Mouse (Mus musculus): ENCODE measurements around the gene Prrx1. TPM values are rescaled to one million over a fixed set of nuclear protein-coding genes. Genes with fewer than 3 reads are reported as not detected.

Prrx1 gene
- polyA plus RNA-seq, 1 experiment from 2014 or later = 5.7 TPM

- peak overlapping the region; percentile 51 for H3K4me3 ChIP-seq (ENCODE audit: low read length)
- H3K4me1 ChIP-seq (ENCODE audit: control insufficient read depth, insufficient read depth, low read length) = peaks cover 10% of the 10 kb centered on the region
- H3K9me3 ChIP-seq (ENCODE audit: control insufficient read depth, low read length) = no peaks in the 10 kb centered on the region
- WGBS = 1% methylated on average over 21 of the region's 21 CpGs
- H3K27ac ChIP-seq (ENCODE audit: low read length) = no peak overlapping the region
- H3K9ac ChIP-seq (ENCODE audit: low read depth, low read length) = no peak overlapping the region
- H3K4me2 ChIP-seq (ENCODE audit: low read depth, low read length) = peak overlapping the region; percentile 44
- H3K36me3 ChIP-seq (ENCODE audit: control insufficient read depth, insufficient read depth, low read length) = no peaks in the 10 kb centered on the region
- peaks cover 35% of the 10 kb centered on the region for H3K27me3 ChIP-seq (replicated peaks; ENCODE audit: control insufficient read depth, insufficient read depth, low read length)
- peak; percentile 61 for ATAC-seq
Observed at GRCm38 (mm10) chr1:163313921-163314725, 613 bp upstream of the Prrx1 start.

DNA sequence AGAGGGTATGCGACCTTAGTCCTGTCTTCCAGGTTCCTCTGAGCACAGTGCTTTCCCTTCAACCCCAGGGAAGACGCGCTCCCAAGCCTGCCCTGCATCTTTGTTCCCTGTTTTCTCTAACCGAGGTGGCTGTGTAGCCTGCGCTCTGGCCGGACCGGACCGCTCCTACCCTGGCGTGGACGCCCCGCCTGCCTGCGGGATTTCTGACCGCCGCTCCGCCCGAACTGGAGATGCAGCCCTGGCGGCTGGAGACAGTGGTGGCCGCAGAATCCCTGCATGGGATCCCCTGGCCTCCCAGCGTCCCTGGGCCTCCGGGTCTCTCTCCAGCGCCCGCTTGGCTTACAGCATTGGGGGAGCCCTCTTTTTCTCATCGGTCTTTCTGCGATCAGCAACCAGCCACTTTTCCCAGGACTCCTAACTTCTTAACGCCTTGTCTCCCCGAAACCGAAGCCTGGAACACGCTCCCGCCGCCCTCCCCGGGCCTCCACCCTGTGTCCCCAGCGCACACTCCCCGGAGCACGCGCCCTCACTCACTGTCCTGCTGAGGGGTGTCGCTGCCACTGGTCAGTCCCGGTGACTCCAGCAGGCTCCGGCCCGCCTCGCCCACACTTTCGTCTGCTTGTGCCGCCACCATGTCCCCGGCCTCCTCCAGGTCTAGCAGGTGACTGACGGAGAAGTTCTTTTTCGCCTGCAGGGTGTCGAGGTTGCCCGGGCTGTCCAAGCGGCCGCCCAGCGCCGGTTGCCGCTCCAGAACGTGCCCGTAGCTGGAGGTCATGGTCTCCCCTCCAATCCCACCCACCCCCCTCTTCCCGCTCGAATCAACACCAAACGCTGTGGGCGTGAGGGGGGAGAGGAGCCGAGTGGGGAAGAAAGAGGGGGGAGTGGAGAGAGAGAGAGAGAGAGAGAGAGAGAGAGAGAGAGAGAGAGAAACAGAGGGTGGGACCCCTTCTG is 1.4 kb downstream of the Prrx1 start:
- Histone ChIP-seq H3K27me3 (replicated peaks; ENCODE audit: control insufficient read depth, insufficient read depth, low read length) (peaks cover 46% of the 10 kb centered on the region), H3K9me3 (ENCODE audit: control insufficient read depth, low read length) (no peaks in the 10 kb centered on the region), H3K4me2 (ENCODE audit: low read depth, low read length) (peak overlapping the region; percentile 84), H3K4me1 (ENCODE audit: control insufficient read depth, insufficient read depth, low read length) (peaks cover 12% of the 10 kb centered on the region), H3K36me3 (ENCODE audit: control insufficient read depth, insufficient read depth, low read length) (no peaks in the 10 kb centered on the region), H3K9ac (ENCODE audit: low read depth, low read length) (peak overlapping the region; percentile 53), H3K4me3 (ENCODE audit: low read length) (peak overlapping the region; percentile 51), H3K27ac (ENCODE audit: low read length) (no peak overlapping the region)
- WGBS = under 1% methylated on average over 59 of the region's 59 CpGs
- peak; percentile 62 for ATAC-seq

DNA sequence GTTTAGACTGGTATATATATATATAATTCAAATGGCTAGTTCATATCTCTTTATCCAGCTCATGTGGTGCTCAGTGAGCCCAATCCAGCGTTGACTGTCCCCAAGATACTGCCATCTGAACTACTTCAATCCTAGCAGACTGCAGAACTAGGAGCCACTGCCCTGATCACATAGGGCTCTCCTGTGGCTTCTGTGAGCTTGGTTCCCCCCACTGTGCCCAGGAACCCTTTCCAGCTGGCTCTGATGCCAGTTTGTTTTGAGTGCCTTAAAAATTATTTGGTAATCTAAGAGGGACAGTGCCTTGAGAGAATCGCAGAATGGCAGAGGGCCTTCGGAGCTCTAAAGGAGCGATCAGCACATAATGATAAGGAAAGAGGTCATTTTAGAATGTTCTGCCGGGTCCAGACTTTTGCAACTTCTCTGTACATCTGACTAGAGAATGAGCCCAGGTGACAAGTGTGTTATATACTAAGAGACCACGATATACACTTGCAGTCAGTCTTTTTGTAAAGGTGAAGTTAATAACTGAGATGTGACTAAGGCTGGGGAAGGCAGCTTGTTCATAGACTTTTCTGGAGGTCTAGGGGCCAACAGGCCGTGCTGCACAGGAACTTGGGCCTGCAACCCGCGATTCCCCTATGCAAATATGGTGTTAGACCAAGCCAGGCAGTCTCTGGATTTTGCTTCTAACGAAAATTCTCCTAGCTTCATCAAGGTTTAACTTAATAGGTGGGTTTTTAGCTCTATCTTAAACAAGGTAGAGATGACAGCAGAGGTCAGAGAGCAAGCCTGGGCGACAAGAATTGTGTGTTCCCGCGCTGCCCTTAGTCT is 2.3 kb downstream of the Prrx1 start:
- Histone ChIP-seq H3K9ac (ENCODE audit: low read depth, low read length) (peak overlapping the region; percentile 53; the same call in 1 of the 2 replicates), H3K4me1 (ENCODE audit: control insufficient read depth, insufficient read depth, low read length) (peaks cover 12% of the 10 kb centered on the region), H3K9me3 (ENCODE audit: control insufficient read depth, low read length) (no peaks in the 10 kb centered on the region), H3K27ac (ENCODE audit: low read length) (no peak overlapping the region), H3K27me3 (replicated peaks; ENCODE audit: control insufficient read depth, insufficient read depth, low read length) (peaks cover 42% of the 10 kb centered on the region), H3K36me3 (ENCODE audit: control insufficient read depth, insufficient read depth, low read length) (no peaks in the 10 kb centered on the region), H3K4me3 (ENCODE audit: low read length) (peak overlapping the region; percentile 51), H3K4me2 (ENCODE audit: low read depth, low read length) (no peak overlapping the region)
- no peak for ATAC-seq
- 18% methylated on average over 13 of the region's 13 CpGs for WGBS

GRCm38 (mm10) chr1:163310023-163310754 is 3.3 kb downstream of the Prrx1 start:
- Histone ChIP-seq H3K4me2 (ENCODE audit: low read depth, low read length) (no peak overlapping the region), H3K4me3 (ENCODE audit: low read length) (no peak overlapping the region), H3K27me3 (replicated peaks; ENCODE audit: control insufficient read depth, insufficient read depth, low read length) (peaks cover 42% of the 10 kb centered on the region), H3K27ac (ENCODE audit: low read length) (no peak overlapping the region), H3K36me3 (ENCODE audit: control insufficient read depth, insufficient read depth, low read length) (no peaks in the 10 kb centered on the region), H3K4me1 (ENCODE audit: control insufficient read depth, insufficient read depth, low read length) (peaks cover 12% of the 10 kb centered on the region), H3K9ac (ENCODE audit: low read depth, low read length) (no peak overlapping the region), H3K9me3 (ENCODE audit: control insufficient read depth, low read length) (no peaks in the 10 kb centered on the region)
- no peak for ATAC-seq
- 16% methylated on average over 8 of the region's 8 CpGs for WGBS

- H3K4me2 ChIP-seq (ENCODE audit: low read depth, low read length) = no peak overlapping the region
- no peak overlapping the region for H3K4me3 ChIP-seq (ENCODE audit: low read length)
- H3K27ac ChIP-seq (ENCODE audit: low read length) = no peak overlapping the region
- no peak for ATAC-seq
- peaks cover 35% of the 10 kb centered on the region for H3K27me3 ChIP-seq (replicated peaks; ENCODE audit: control insufficient read depth, insufficient read depth, low read length)
- no peaks in the 10 kb centered on the region for H3K36me3 ChIP-seq (ENCODE audit: control insufficient read depth, insufficient read depth, low read length)
- H3K4me1 ChIP-seq (ENCODE audit: control insufficient read depth, insufficient read depth, low read length) = peaks cover 12% of the 10 kb centered on the region
- no peaks in the 10 kb centered on the region for H3K9me3 ChIP-seq (ENCODE audit: control insufficient read depth, low read length)
- H3K9ac ChIP-seq (ENCODE audit: low read depth, low read length) = no peak overlapping the region
- WGBS = 18% methylated on average over 2 of the region's 2 CpGs
Observed at GRCm38 (mm10) chr1:163309466-163309865, 4.0 kb downstream of the Prrx1 start.

- no peak for ATAC-seq
Observed at GRCm38 (mm10) chr1:163308631-163309030, 4.9 kb downstream of the Prrx1 start.

GRCm38 (mm10) chr1:163307706-163308105 is 5.8 kb downstream of the Prrx1 start:
- Histone ChIP-seq H3K4me3 (ENCODE audit: low read length) (no peak overlapping the region), H3K27ac (ENCODE audit: low read length) (no peak overlapping the region), H3K4me2 (ENCODE audit: low read depth, low read length) (no peak overlapping the region), H3K36me3 (ENCODE audit: control insufficient read depth, insufficient read depth, low read length) (no peaks in the 10 kb centered on the region), H3K27me3 (replicated peaks; ENCODE audit: control insufficient read depth, insufficient read depth, low read length) (peaks cover 32% of the 10 kb centered on the region), H3K4me1 (ENCODE audit: control insufficient read depth, insufficient read depth, low read length) (peaks cover 3% of the 10 kb centered on the region; the same call in 1 of the 2 replicates), H3K9me3 (ENCODE audit: control insufficient read depth, low read length) (no peaks in the 10 kb centered on the region), H3K9ac (ENCODE audit: low read depth, low read length) (no peak overlapping the region)
- no peak for ATAC-seq
- WGBS = 34% methylated on average over 11 of the region's 11 CpGs

More at GRCm38 (mm10) chr1:163308631-163309030, 4.9 kb downstream of the Prrx1 start:
- Histone ChIP-seq H3K27ac (ENCODE audit: low read length) (no peak overlapping the region), H3K36me3 (ENCODE audit: control insufficient read depth, insufficient read depth, low read length) (no peaks in the 10 kb centered on the region), H3K4me3 (ENCODE audit: low read length) (peak overlapping the region; percentile 23; the same call in 1 of the 2 replicates), H3K9ac (ENCODE audit: low read depth, low read length) (no peak overlapping the region), H3K4me2 (ENCODE audit: low read depth, low read length) (peak overlapping the region; percentile 33; the same call in 1 of the 2 replicates), H3K9me3 (ENCODE audit: control insufficient read depth, low read length) (no peaks in the 10 kb centered on the region), H3K4me1 (ENCODE audit: control insufficient read depth, insufficient read depth, low read length) (peaks cover 9% of the 10 kb centered on the region; the same call in 1 of the 2 replicates), H3K27me3 (replicated peaks; ENCODE audit: control insufficient read depth, insufficient read depth, low read length) (peaks cover 35% of the 10 kb centered on the region)
- 7% methylated on average over 24 of the region's 24 CpGs for WGBS

- Histone ChIP-seq H3K27me3 (replicated peaks; ENCODE audit: control insufficient read depth, insufficient read depth, low read length) (peaks cover 26% of the 10 kb centered on the region), H3K4me2 (ENCODE audit: low read depth, low read length) (no peak overlapping the region), H3K4me3 (ENCODE audit: low read length) (no peak overlapping the region), H3K9me3 (ENCODE audit: control insufficient read depth, low read length) (no peaks in the 10 kb centered on the region), H3K27ac (ENCODE audit: low read length) (no peak overlapping the region), H3K9ac (ENCODE audit: low read depth, low read length) (no peak overlapping the region), H3K36me3 (ENCODE audit: control insufficient read depth, insufficient read depth, low read length) (no peaks in the 10 kb centered on the region), H3K4me1 (ENCODE audit: control insufficient read depth, insufficient read depth, low read length) (0 out of 2 replicates have a peak, but pooled peaks cover 3% of the 10 kb centered on the region)
- WGBS = 56% methylated on average over 1 of the region's 1 CpGs
- no peak for ATAC-seq
Observed at GRCm38 (mm10) chr1:163305956-163306355, 7.6 kb downstream of the Prrx1 start.
